ENCODE assay signal across 23 mouse cellular contexts in the genomic region with DNA sequence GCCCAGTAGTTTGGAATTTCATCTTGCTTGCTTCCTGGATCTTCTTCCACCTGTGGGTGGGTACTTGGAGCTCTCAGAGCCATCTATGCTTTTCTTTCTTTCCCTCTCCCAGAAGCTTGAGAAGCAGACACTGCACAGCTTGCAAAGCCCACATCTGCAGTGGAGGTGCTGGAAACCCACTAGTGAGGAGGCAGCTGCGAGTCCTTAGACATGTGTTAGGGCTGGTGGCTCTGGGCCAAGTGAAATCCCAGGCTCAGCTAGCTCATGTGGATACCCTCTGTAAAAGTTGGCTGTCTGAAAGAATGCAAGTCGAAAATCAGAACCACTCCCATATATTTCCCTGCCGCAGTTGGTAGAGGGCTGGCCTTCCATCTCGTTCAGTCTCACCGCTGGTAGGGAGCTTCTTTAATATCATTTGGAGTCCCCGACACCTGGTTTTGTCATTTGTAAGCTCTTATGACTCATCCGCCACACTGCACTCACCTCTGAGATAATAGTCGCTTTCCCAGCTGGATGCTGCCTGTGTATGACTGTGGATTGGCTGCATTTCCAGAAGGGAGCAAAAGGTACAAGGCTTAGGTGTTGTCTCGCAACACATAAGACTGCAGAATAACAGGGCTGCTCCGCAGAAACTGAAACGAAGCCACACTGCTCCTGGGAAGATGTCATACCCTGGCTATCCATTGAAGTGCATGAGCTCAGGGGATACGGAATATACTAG.
A peak's percentile ranks its signal among the peaks of the same experiment; 100 is the strongest.
DNase-seq lines count a peak whose midpoint lies in the region; ATAC-seq lines count a peak whose summit lies in the region.
"Had no signal": no experiment of that assay in that cellular context is flagged by ENCODE, and none has a peak within 500 bp of the region (broad histone marks: within the 10 kb centered on the region; RNA-seq: fewer than 3 reads in every experiment).

No protein-coding gene starts in this region.

- ATAC-seq in embryonic facial prominence, embryonic 14.5 days (ENCODE audit: low read depth): no peak
- ATAC-seq: activated CD4-positive, CD25-positive, alpha-beta regulatory T cell, adult 4 months; inflammation-experienced regulatory T-cells, adult 6 months had no signal

- H3K4me2 ChIP-seq in embryonic facial prominence, embryonic 14.5 days (ENCODE audit: low read depth, low read length): no peak overlapping the region; the same call in 1 of the 2 replicates
- H3K4me2 ChIP-seq: embryonic facial prominence, embryonic 15.5 days; hindbrain, embryonic 14.5 days; liver, embryonic 13.5 days had no signal

- no peak overlapping the region for H3K27ac ChIP-seq in embryonic facial prominence, embryonic 14.5 days (replicated peaks; ENCODE audit: low read depth, low read length)
- H3K27ac ChIP-seq in embryonic facial prominence, embryonic 10.5 days (replicated peaks): no peak overlapping the region
- H3K27ac ChIP-seq: embryonic facial prominence, embryonic 15.5 days; hindbrain, embryonic 14.5 days; liver, embryonic 13.5 days had no signal

- no peaks in the 10 kb centered on the region for H3K4me1 ChIP-seq in embryonic facial prominence, embryonic 14.5 days (ENCODE audit: control insufficient read depth, insufficient read depth, low read length)
- no peaks in the 10 kb centered on the region for H3K4me1 ChIP-seq in embryonic facial prominence, embryonic 10.5 days
- H3K4me1 ChIP-seq: liver, embryonic 13.5 days had no signal

- no peaks in the 10 kb centered on the region for H3K9me3 ChIP-seq in embryonic facial prominence, embryonic 14.5 days (ENCODE audit: control insufficient read depth, low read length)
- H3K9me3 ChIP-seq in embryonic facial prominence, embryonic 10.5 days: no peaks in the 10 kb centered on the region
- H3K9me3 ChIP-seq: embryonic facial prominence, embryonic 15.5 days; liver, embryonic 13.5 days had no signal

- no peaks in the 10 kb centered on the region for H3K27me3 ChIP-seq in embryonic facial prominence, embryonic 14.5 days (replicated peaks; ENCODE audit: control insufficient read depth, insufficient read depth, low read length)
- H3K27me3 ChIP-seq in embryonic facial prominence, embryonic 10.5 days (replicated peaks; ENCODE audit: low read depth, poor library complexity, severe bottlenecking): no peaks in the 10 kb centered on the region
- H3K27me3 ChIP-seq: embryonic facial prominence, embryonic 15.5 days; liver, embryonic 13.5 days had no signal

- no peak overlapping the region for H3K4me3 ChIP-seq in embryonic facial prominence, embryonic 14.5 days (ENCODE audit: low read depth, low read length)
- H3K4me3 ChIP-seq in embryonic facial prominence, embryonic 10.5 days: no peak overlapping the region
- H3K4me3 ChIP-seq: embryonic facial prominence, embryonic 15.5 days; liver, embryonic 13.5 days had no signal

- no peak overlapping the region for H3K9ac ChIP-seq in embryonic facial prominence, embryonic 14.5 days (ENCODE audit: low read depth, low read length)
- H3K9ac ChIP-seq: embryonic facial prominence, embryonic 15.5 days; hindbrain, embryonic 14.5 days; liver, embryonic 13.5 days had no signal

- WGBS in embryonic facial prominence, embryonic 14.5 days: 71% methylated on average over 12 of the region's 12 CpGs
- 85% methylated on average over 12 of the region's 12 CpGs for WGBS in embryonic facial prominence, embryonic 10.5 days

- H3K36me3 ChIP-seq in embryonic facial prominence, embryonic 14.5 days (ENCODE audit: control insufficient read depth, insufficient read depth, low read length): no peaks in the 10 kb centered on the region
- no peaks in the 10 kb centered on the region for H3K36me3 ChIP-seq in embryonic facial prominence, embryonic 10.5 days (replicated peaks)
- H3K36me3 ChIP-seq: embryonic facial prominence, embryonic 15.5 days; liver, embryonic 13.5 days had no signal

- DNase-seq in embryonic facial prominence, embryonic 14.5 days (ENCODE audit: low spot score): peak; percentile 75
- DNase-seq in embryonic facial prominence, embryonic 10.5 days (ENCODE audit: low spot score): no peak
- DNase-seq in gastrocnemius, postnatal 10 days: peak; percentile 7
- no peak for DNase-seq in gastrocnemius, postnatal 25 days
- DNase-seq in right cerebral cortex, adult 18-20 months: peak; percentile 41
- DNase-seq in right cerebral cortex, postnatal 4 days: no peak
- peak; percentile 12 for DNase-seq in telencephalon, adult 2 months (ENCODE audit: low read depth, low spot score)
- no peak for DNase-seq in lung, postnatal 14 days
- DNase-seq: adrenal gland, adult 8-10 months; cerebellum, adult 2 months; cerebellum, postnatal 25 days; embryo, embryonic 11 days; kidney, adult 2 months; kidney, postnatal 14 days; liver, embryonic 13.5 days; lung, adult 2 months; lung, postnatal 36 days; midbrain, embryonic 14.5 days; spleen, adult 18-20 months had no signal

Comparison
In these comparisons a context has a peak if more than half of its experiments do, and no peak if none do; other contexts are left out.
1. DNase-seq: peak in embryonic facial prominence, embryonic 14.5 days (single experiment), gastrocnemius, postnatal 10 days (single experiment), right cerebral cortex, adult 18-20 months (single experiment) and telencephalon, adult 2 months (single experiment); none in embryonic facial prominence, embryonic 10.5 days (single experiment), gastrocnemius, postnatal 25 days (single experiment), right cerebral cortex, postnatal 4 days (single experiment) and lung, postnatal 14 days (single experiment).